Comparison of ENCODE assay signal across 22 mouse cellular contexts in genomic region chr17:50224718-50225117, GRCm38 (mm10). TPM values are rescaled to one million over a fixed set of nuclear protein-coding genes. Genes with fewer than 3 reads are reported as not detected.
A peak's percentile ranks its signal among the peaks of the same experiment; 100 is the strongest.
DNase-seq lines count a peak whose midpoint lies in the region; ATAC-seq and TF ChIP-seq lines count a peak whose summit lies in the region.
"Had no signal": no experiment of that assay in that cellular context is flagged by ENCODE, and none has a peak within 500 bp of the region (broad histone marks: within the 10 kb centered on the region; RNA-seq: fewer than 3 reads in every experiment).

No protein-coding gene starts in this region.

- TF ChIP-seq EP300 in stomach, postnatal 0 days (optimal IDR thresholded peaks at IDR 0.05): peak; percentile 69

- H3K9me3 ChIP-seq in kidney, embryonic 14.5 days (ENCODE audit: control insufficient read depth, low read length): no peaks in the 10 kb centered on the region
- no peaks in the 10 kb centered on the region for H3K9me3 ChIP-seq in stomach, postnatal 0 days (ENCODE audit: control insufficient read depth, low read length)
- no peaks in the 10 kb centered on the region for H3K9me3 ChIP-seq in hindbrain, embryonic 14.5 days (ENCODE audit: control insufficient read depth, low read length)
- H3K9me3 ChIP-seq: limb, embryonic 10.5 days; liver, embryonic 15.5 days; midbrain, embryonic 12.5 days; neural tube, embryonic 15.5 days had no signal

- no peak overlapping the region for H3K4me3 ChIP-seq in kidney, embryonic 14.5 days (ENCODE audit: low read length)
- H3K4me3 ChIP-seq in lung, adult 2 months (replicated peaks; ENCODE audit: extremely low read depth, low read depth, low read length): no peak overlapping the region
- no peak overlapping the region for H3K4me3 ChIP-seq in stomach, postnatal 0 days (ENCODE audit: low read depth, low read length)
- no peak overlapping the region for H3K4me3 ChIP-seq in hindbrain, embryonic 14.5 days (replicated peaks; ENCODE audit: low read length)
- H3K4me3 ChIP-seq: layer of hippocampus, adult 2 months; limb, embryonic 10.5 days; liver, embryonic 15.5 days; midbrain, embryonic 12.5 days; neural tube, embryonic 15.5 days had no signal

- H3K27ac ChIP-seq in kidney, embryonic 14.5 days (ENCODE audit: low read depth, low read length): no peak overlapping the region
- peak overlapping the region; percentile 30; the same call in 1 of the 2 replicates for H3K27ac ChIP-seq in stomach, postnatal 0 days (replicated peaks)
- no peak overlapping the region for H3K27ac ChIP-seq in hindbrain, embryonic 14.5 days
- H3K27ac ChIP-seq: layer of hippocampus, adult 2 months; limb, embryonic 10.5 days; liver, embryonic 15.5 days; midbrain, embryonic 12.5 days; neural tube, embryonic 15.5 days had no signal

- H3K27me3 ChIP-seq in kidney, embryonic 14.5 days (ENCODE audit: control insufficient read depth, insufficient read depth, low read length): no peaks in the 10 kb centered on the region
- no peaks in the 10 kb centered on the region for H3K27me3 ChIP-seq in stomach, postnatal 0 days (ENCODE audit: control insufficient read depth, insufficient read depth, low read length)
- no peaks in the 10 kb centered on the region for H3K27me3 ChIP-seq in hindbrain, embryonic 14.5 days (ENCODE audit: control insufficient read depth, insufficient read depth, low read length)
- H3K27me3 ChIP-seq: liver, embryonic 15.5 days; midbrain, embryonic 12.5 days; neural tube, embryonic 15.5 days had no signal

- H3K4me1 ChIP-seq in kidney, embryonic 14.5 days (ENCODE audit: control insufficient read depth, insufficient read depth, low read length): peaks cover 7% of the 10 kb centered on the region; the same call in 1 of the 2 replicates
- H3K4me1 ChIP-seq in lung, adult 2 months (ENCODE audit: control insufficient read depth, insufficient read depth, low read length): no peaks in the 10 kb centered on the region
- H3K4me1 ChIP-seq in stomach, postnatal 0 days (replicated peaks; ENCODE audit: control insufficient read depth, insufficient read depth): no peaks in the 10 kb centered on the region
- H3K4me1 ChIP-seq in hindbrain, embryonic 14.5 days (replicated peaks; ENCODE audit: control insufficient read depth, insufficient read depth, low read length): no peaks in the 10 kb centered on the region
- H3K4me1 ChIP-seq: liver, embryonic 15.5 days; midbrain, embryonic 12.5 days; neural tube, embryonic 15.5 days had no signal

- no peak overlapping the region for H3K4me2 ChIP-seq in kidney, embryonic 14.5 days (replicated peaks; ENCODE audit: low read depth, low read length)
- no peak overlapping the region for H3K4me2 ChIP-seq in stomach, postnatal 0 days (replicated peaks; ENCODE audit: low read depth)
- no peak overlapping the region for H3K4me2 ChIP-seq in hindbrain, embryonic 14.5 days (replicated peaks)
- H3K4me2 ChIP-seq: liver, embryonic 15.5 days; midbrain, embryonic 12.5 days; neural tube, embryonic 15.5 days had no signal

- no peak for TF ChIP-seq POLR2A in lung, adult 2 months (IDR thresholded peaks at IDR 0.05; ENCODE audit: borderline replicate concordance, extremely low read depth, low read depth, low read length)

- TF ChIP-seq CTCF in lung, adult 2 months (IDR thresholded peaks at IDR 0.05; ENCODE audit: insufficient read depth, low read length): no peak
- TF ChIP-seq CTCF in stomach, postnatal 0 days (IDR thresholded peaks at IDR 0.05; ENCODE audit: low read depth): no peak

- 66% methylated on average over 5 of the region's 5 CpGs for WGBS in kidney, embryonic 14.5 days
- WGBS in lung, adult 2 months: 55% methylated on average over 5 of the region's 5 CpGs
- 63% methylated on average over 5 of the region's 5 CpGs for WGBS in stomach, postnatal 0 days
- WGBS in hindbrain, embryonic 14.5 days: 73% methylated on average over 5 of the region's 5 CpGs

- no peaks in the 10 kb centered on the region for H3K36me3 ChIP-seq in kidney, embryonic 14.5 days (ENCODE audit: control insufficient read depth, insufficient read depth, low read length)
- no peaks in the 10 kb centered on the region for H3K36me3 ChIP-seq in stomach, postnatal 0 days (ENCODE audit: control insufficient read depth, insufficient read depth, low read length)
- H3K36me3 ChIP-seq in hindbrain, embryonic 14.5 days (replicated peaks; ENCODE audit: control insufficient read depth, insufficient read depth): no peaks in the 10 kb centered on the region
- H3K36me3 ChIP-seq: limb, embryonic 10.5 days; liver, embryonic 15.5 days; midbrain, embryonic 12.5 days; neural tube, embryonic 15.5 days had no signal

- peak; percentile 29 for DNase-seq in gastrocnemius, postnatal 25 days
- DNase-seq in gastrocnemius, adult 18-20 months (ENCODE audit: low spot score): no peak
- DNase-seq in kidney, adult 18-20 months: peak; percentile 5
- peak; percentile 22 for DNase-seq in lung, postnatal 10 days
- DNase-seq in lung, adult 2 months: no peak
- no peak for DNase-seq in stomach, postnatal 0 days (ENCODE audit: low spot score)
- DNase-seq in hindbrain, embryonic 14.5 days (ENCODE audit: low spot score): no peak
- DNase-seq: adrenal gland, postnatal 14 days; cerebellum, adult 8-10 months; cerebellum, postnatal 36 days; liver; right cerebral cortex, adult 18-20 months; thymus, postnatal 25 days had no signal

- no peak for ATAC-seq in kidney, embryonic 14.5 days (ENCODE audit: low FRiP score, low TSS enrichment)
- no peak for ATAC-seq in stomach, postnatal 0 days (ENCODE audit: low FRiP score, low TSS enrichment)
- no peak for ATAC-seq in hindbrain, embryonic 14.5 days (ENCODE audit: low FRiP score)
- ATAC-seq: CD4-positive, CD25-positive, alpha-beta regulatory T cell, adult 4 months; forebrain, embryonic 14.5 days; intestine, postnatal 0 days had no signal

- H3K9ac ChIP-seq in kidney, embryonic 14.5 days (ENCODE audit: low read depth, low read length): no peak overlapping the region
- no peak overlapping the region for H3K9ac ChIP-seq in stomach, postnatal 0 days (ENCODE audit: low read length)
- no peak overlapping the region for H3K9ac ChIP-seq in hindbrain, embryonic 14.5 days
- H3K9ac ChIP-seq: liver, embryonic 15.5 days; midbrain, embryonic 12.5 days; neural tube, embryonic 15.5 days had no signal

RNA-seq across cellular contexts. Expression of gene Rftn1, which starts 34.2 kb away (rescaled TPM):
- 10 to 100 TPM; 27.3 to 35.0 TPM for total RNA-seq in gastrocnemius, postnatal 25 days (2021)
- total RNA-seq in gastrocnemius, adult 18-20 months (2021): 10 to 100 TPM; 10.3 to 10.6 TPM
- 6.0 and 11.9 TPM in 2 replicates for polyA plus RNA-seq in kidney, embryonic 14.5 days (2014; fragmentation: Nextera tagmentation; extraction: Ambion mirVana)
- polyA plus RNA-seq in lung, adult 2 months (2012; rRNA removed): 32.4 and 49.5 TPM in 2 replicates
- 7.0 and 7.1 TPM in 2 replicates for polyA plus RNA-seq in stomach, postnatal 0 days (2015; fragmentation: Nextera tagmentation; extraction: Ambion mirVana)
- polyA plus RNA-seq in hindbrain, embryonic 14.5 days (2014; fragmentation: Nextera tagmentation; extraction: Ambion mirVana): 21.0 and 23.0 TPM in 2 replicates

Comparison
In these comparisons a context has a peak if more than half of its experiments do, and no peak if none do; other contexts are left out.
1. DNase-seq: peak in gastrocnemius, postnatal 25 days (single experiment), kidney, adult 18-20 months (single experiment) and lung, postnatal 10 days (single experiment); none in gastrocnemius, adult 18-20 months (single experiment), lung, adult 2 months (single experiment), stomach, postnatal 0 days (single experiment) and hindbrain, embryonic 14.5 days (single experiment).